Mouse (Mus musculus) kidney, adult 18-20 months (tissue): ENCODE measurements around the gene Ntrk2.

Experiments
- DNase-seq: peaks from one replicate; pipeline ENCODE4 v3.0.0; 2021

Ntrk2 gene

GRCm38 (mm10) chr13:58848578-58848977 is 42.2 kb downstream of the Ntrk2 start:
- no peak for DNase-seq

- no peak for DNase-seq
Observed at GRCm38 (mm10) chr13:58853685-58854084, 47.3 kb downstream of the Ntrk2 start.

- DNase-seq = no peak
Observed at GRCm38 (mm10) chr13:58866239-58866638, 59.9 kb downstream of the Ntrk2 start.

- no peak for DNase-seq
Observed at GRCm38 (mm10) chr13:58866776-58867435, 60.5 kb downstream of the Ntrk2 start.

- no peak for DNase-seq
Observed at GRCm38 (mm10) chr13:58882468-58882867, 76.1 kb downstream of the Ntrk2 start.

GRCm38 (mm10) chr13:58882916-58883315 is 76.5 kb downstream of the Ntrk2 start:
- no peak for DNase-seq

GRCm38 (mm10) chr13:58886108-58886507 is 79.7 kb downstream of the Ntrk2 start:
- DNase-seq = no peak

GRCm38 (mm10) chr13:58896254-58896910 is 90.0 kb downstream of the Ntrk2 start:
- DNase-seq = no peak

- no peak for DNase-seq
Observed at GRCm38 (mm10) chr13:58899337-58899736, 93.0 kb downstream of the Ntrk2 start.

- DNase-seq = no peak
Observed at GRCm38 (mm10) chr13:58902313-58902712, 95.9 kb downstream of the Ntrk2 start.

GRCm38 (mm10) chr13:58904742-58905735 is 98.7 kb downstream of the Ntrk2 start:
- DNase-seq = no peak

- DNase-seq = no peak
Observed at GRCm38 (mm10) chr13:58911936-58912335, 105.6 kb downstream of the Ntrk2 start.

GRCm38 (mm10) chr13:58912559-58912958 is 106.2 kb downstream of the Ntrk2 start:
- no peak for DNase-seq

GRCm38 (mm10) chr13:58914061-58914814 is 107.9 kb downstream of the Ntrk2 start:
- DNase-seq = no peak

GRCm38 (mm10) chr13:58916348-58916747 is 110.0 kb downstream of the Ntrk2 start:
- no peak for DNase-seq

- DNase-seq = no peak
Observed at GRCm38 (mm10) chr13:58920241-58920640, 113.9 kb downstream of the Ntrk2 start.

GRCm38 (mm10) chr13:58921255-58921654 is 114.9 kb downstream of the Ntrk2 start:
- DNase-seq = no peak

- no peak for DNase-seq
Observed at GRCm38 (mm10) chr13:58921705-58922104, 115.3 kb downstream of the Ntrk2 start.

- no peak for DNase-seq
Observed at GRCm38 (mm10) chr13:58922174-58922573, 115.8 kb downstream of the Ntrk2 start.

GRCm38 (mm10) chr13:58923496-58923895 is 117.1 kb downstream of the Ntrk2 start:
- DNase-seq = no peak

- DNase-seq = no peak
Observed at GRCm38 (mm10) chr13:58924486-58924885, 118.1 kb downstream of the Ntrk2 start.

GRCm38 (mm10) chr13:58927186-58927585 is 120.8 kb downstream of the Ntrk2 start:
- no peak for DNase-seq
